ENCODE assay signal across 20 mouse cellular contexts in the genomic region with DNA sequence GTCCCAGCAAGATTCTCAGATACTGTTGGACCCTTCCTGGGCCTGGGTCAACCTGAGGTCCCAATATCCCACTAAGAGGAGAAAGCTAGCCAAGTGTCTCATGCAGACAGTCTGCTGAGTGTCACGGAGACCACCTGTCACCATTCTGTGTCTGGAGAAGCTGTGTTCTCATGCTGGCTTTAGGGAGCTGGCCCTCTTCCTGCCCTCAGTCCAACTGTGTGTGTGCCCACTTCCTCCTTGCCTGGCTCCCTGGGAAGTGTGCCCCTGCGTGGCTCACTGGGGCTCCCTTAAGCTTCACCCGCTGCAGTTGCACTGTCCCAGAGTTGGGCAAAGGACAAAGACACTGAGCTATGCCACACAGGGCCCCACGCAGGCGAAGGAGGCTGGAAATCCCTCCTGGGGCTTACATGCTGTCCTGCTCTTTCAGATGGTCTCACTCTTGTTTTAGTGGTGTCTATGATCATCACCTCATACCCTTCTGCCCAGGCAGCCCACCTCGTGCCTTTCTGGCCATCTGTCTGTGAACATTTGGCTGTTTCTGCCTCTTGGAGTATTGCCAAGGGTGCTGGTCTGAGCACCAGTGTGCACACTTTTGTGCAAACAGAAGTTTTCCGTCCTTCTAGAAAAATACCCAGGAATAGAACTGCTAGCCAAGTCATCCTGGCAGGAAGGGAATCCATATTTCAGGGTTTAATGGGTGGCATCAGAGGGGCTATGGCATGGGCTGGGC. TPM values are rescaled to one million over a fixed set of nuclear protein-coding genes. Genes with fewer than 3 reads are reported as not detected.
DNase-seq lines count a peak whose midpoint lies in the region; ATAC-seq and TF ChIP-seq lines count a peak whose summit lies in the region.
"Had no signal": no experiment of that assay in that cellular context is flagged by ENCODE, and none has a peak within 500 bp of the region (broad histone marks: within the 10 kb centered on the region; RNA-seq: fewer than 3 reads in every experiment).

No protein-coding gene starts in this region.

- no peak for ATAC-seq in cerebellum, adult (ENCODE audit: insufficient number of reproducible peaks, low FRiP score, low TSS enrichment)
- peak; percentile 12; the same call in 1 of the 2 replicates for ATAC-seq in hindbrain, embryonic 15.5 days (ENCODE audit: low FRiP score, low read depth)
- no peak for ATAC-seq in hindbrain, embryonic 11.5 days (ENCODE audit: low FRiP score)
- ATAC-seq: intestine, postnatal 0 days had no signal

- no peak overlapping the region for H3K4me2 ChIP-seq in hindbrain, embryonic 15.5 days
- no peak overlapping the region for H3K4me2 ChIP-seq in hindbrain, embryonic 11.5 days (replicated peaks; ENCODE audit: low read depth, low read length)
- H3K4me2 ChIP-seq: heart, embryonic 12.5 days; midbrain, embryonic 12.5 days had no signal

- H3K36me3 ChIP-seq in hindbrain, embryonic 15.5 days = no peaks in the 10 kb centered on the region
- no peaks in the 10 kb centered on the region for H3K36me3 ChIP-seq in hindbrain, embryonic 11.5 days (ENCODE audit: control insufficient read depth, insufficient read depth, low read length)
- no peaks in the 10 kb centered on the region for H3K36me3 ChIP-seq in embryonic facial prominence, embryonic 10.5 days (replicated peaks)
- H3K36me3 ChIP-seq: heart, embryonic 12.5 days; midbrain, embryonic 12.5 days had no signal

- no peaks in the 10 kb centered on the region; the same call in 1 of the 2 replicates for H3K4me1 ChIP-seq in hindbrain, embryonic 15.5 days (replicated peaks)
- H3K4me1 ChIP-seq in hindbrain, embryonic 11.5 days (replicated peaks; ENCODE audit: control insufficient read depth, insufficient read depth, low read length) = no peaks in the 10 kb centered on the region
- peaks cover 6% of the 10 kb centered on the region for H3K4me1 ChIP-seq in cerebellum, adult 2 months (ENCODE audit: control insufficient read depth, insufficient read depth, low read length)
- H3K4me1 ChIP-seq in embryonic facial prominence, embryonic 10.5 days = peaks cover 6% of the 10 kb centered on the region
- H3K4me1 ChIP-seq: midbrain, embryonic 12.5 days had no signal

- H3K27ac ChIP-seq in hindbrain, embryonic 15.5 days (replicated peaks) = peak overlapping the region; percentile 31; the same call in 1 of the 2 replicates
- H3K27ac ChIP-seq in hindbrain, embryonic 11.5 days (ENCODE audit: low read depth, low read length) = no peak overlapping the region
- H3K27ac ChIP-seq in cerebellum, adult 2 months (ENCODE audit: insufficient read depth, low read length) = no peak overlapping the region
- H3K27ac ChIP-seq in embryonic facial prominence, embryonic 10.5 days (replicated peaks) = peak overlapping the region; percentile 25; the same call in 1 of the 2 replicates
- H3K27ac ChIP-seq: layer of hippocampus, adult 2 months; liver, embryonic 14.5 days; midbrain, embryonic 12.5 days had no signal

- H3K4me3 ChIP-seq in hindbrain, embryonic 15.5 days = no peak overlapping the region
- H3K4me3 ChIP-seq in hindbrain, embryonic 11.5 days (ENCODE audit: low read depth, low read length) = no peak overlapping the region
- no peak overlapping the region for H3K4me3 ChIP-seq in cerebellum, adult 2 months (replicated peaks; ENCODE audit: insufficient read depth, low read depth, low read length)
- no peak overlapping the region for H3K4me3 ChIP-seq in embryonic facial prominence, embryonic 10.5 days
- H3K4me3 ChIP-seq: erythroblast, embryonic 14.5 days; heart, embryonic 12.5 days; layer of hippocampus, adult 2 months; midbrain, embryonic 12.5 days; myocyte had no signal

- H3K9ac ChIP-seq in hindbrain, embryonic 15.5 days = no peak overlapping the region
- H3K9ac ChIP-seq in hindbrain, embryonic 11.5 days (ENCODE audit: low read depth, low read length) = no peak overlapping the region
- H3K9ac ChIP-seq: heart, embryonic 12.5 days; liver, embryonic 14.5 days; midbrain, embryonic 12.5 days had no signal

- no peaks in the 10 kb centered on the region for H3K9me3 ChIP-seq in hindbrain, embryonic 15.5 days
- no peaks in the 10 kb centered on the region for H3K9me3 ChIP-seq in hindbrain, embryonic 11.5 days (ENCODE audit: control insufficient read depth, low read length)
- no peaks in the 10 kb centered on the region for H3K9me3 ChIP-seq in embryonic facial prominence, embryonic 10.5 days
- H3K9me3 ChIP-seq: heart, embryonic 12.5 days; midbrain, embryonic 12.5 days had no signal

- TF ChIP-seq CTCF in cerebellum, adult 2 months (IDR thresholded peaks at IDR 0.05; ENCODE audit: borderline replicate concordance, insufficient read depth, low read depth, low read length) = no peak

- DNase-seq in cerebellum, adult 11 months = peak; percentile 26
- no peak for DNase-seq in hindbrain, embryonic 11.5 days (ENCODE audit: low spot score)
- peak; percentile 37 to 49 for DNase-seq in cerebellum, adult 2 months
- DNase-seq in embryonic facial prominence, embryonic 10.5 days (ENCODE audit: low spot score) = no peak
- DNase-seq in kidney, adult 9 months = no peak
- no peak for DNase-seq in natural killer cell, adult 2 months (ENCODE audit: low spot score in 2 of 2)
- DNase-seq: gastrocnemius, postnatal 14 days; heart, postnatal 4 days; kidney, postnatal 10 days had no signal

- WGBS in hindbrain, embryonic 15.5 days = 61% methylated on average over 7 of the region's 7 CpGs
- WGBS in hindbrain, embryonic 11.5 days = 83% methylated on average over 7 of the region's 7 CpGs
- 22% methylated on average over 7 of the region's 7 CpGs for WGBS in cerebellum, adult 2 months
- 83% methylated on average over 7 of the region's 7 CpGs for WGBS in embryonic facial prominence, embryonic 10.5 days

- no peaks in the 10 kb centered on the region for H3K27me3 ChIP-seq in hindbrain, embryonic 15.5 days
- no peaks in the 10 kb centered on the region for H3K27me3 ChIP-seq in hindbrain, embryonic 11.5 days (ENCODE audit: control insufficient read depth, insufficient read depth, low read length)
- H3K27me3 ChIP-seq in cerebellum, adult 2 months (ENCODE audit: control insufficient read depth, insufficient read depth, low read length) = no peaks in the 10 kb centered on the region
- no peaks in the 10 kb centered on the region for H3K27me3 ChIP-seq in embryonic facial prominence, embryonic 10.5 days (replicated peaks; ENCODE audit: low read depth, poor library complexity, severe bottlenecking)
- H3K27me3 ChIP-seq: heart, embryonic 12.5 days had no signal

- no peak for TF ChIP-seq POLR2A in cerebellum, adult 2 months (IDR thresholded peaks at IDR 0.05; ENCODE audit: borderline replicate concordance, insufficient read depth, low read length)

RNA-seq across cellular contexts. Expression of a gene that starts 13.0 kb away (rescaled TPM):
- 18.6 and 18.7 TPM in 2 replicates for polyA plus RNA-seq in hindbrain, embryonic 15.5 days (2015; fragmentation: Nextera tagmentation; extraction: Ambion mirVana)
- 11.4 and 16.2 TPM in 2 replicates for polyA plus RNA-seq in hindbrain, embryonic 11.5 days (2014; fragmentation: Nextera tagmentation; extraction: Ambion mirVana)
- polyA plus RNA-seq in cerebellum, adult 2 months (2012; rRNA removed) = 29.3 and 29.8 TPM in 2 replicates
- polyA plus RNA-seq in embryonic facial prominence, embryonic 10.5 days (2016; fragmentation: Nextera tagmentation; extraction: Ambion mirVana) = 9.5 and 10.6 TPM in 2 replicates

RNA-seq across cellular contexts. Expression of a gene that starts 31.1 kb away (rescaled TPM):
- polyA plus RNA-seq in hindbrain, embryonic 15.5 days (2015; fragmentation: Nextera tagmentation; extraction: Ambion mirVana) = not detected in 2 replicates
- polyA plus RNA-seq in hindbrain, embryonic 11.5 days (2014; fragmentation: Nextera tagmentation; extraction: Ambion mirVana) = not detected in 2 replicates
- not detected in 2 replicates for polyA plus RNA-seq in cerebellum, adult 2 months (2012; rRNA removed)
- polyA plus RNA-seq in embryonic facial prominence, embryonic 10.5 days (2016; fragmentation: Nextera tagmentation; extraction: Ambion mirVana) = not detected in 2 replicates
- polyA plus RNA-seq: erythroblast, embryonic 14.5 days; frontal cortex, adult 2 months; heart, embryonic 12.5 days; intestine, postnatal 0 days; limb, embryonic 11.5 days; liver, embryonic 14.5 days; midbrain, embryonic 12.5 days; myocyte had no signal

Comparison
In these comparisons a context has a peak if more than half of its experiments do, and no peak if none do; other contexts are left out.
1. H3K27ac ChIP-seq: peak in hindbrain, embryonic 15.5 days (single experiment) and embryonic facial prominence, embryonic 10.5 days (single experiment); none in hindbrain, embryonic 11.5 days (single experiment) and cerebellum, adult 2 months (single experiment).
2. DNase-seq: peak in cerebellum, adult 11 months (single experiment) and cerebellum, adult 2 months (2 of 2); none in hindbrain, embryonic 11.5 days (single experiment), embryonic facial prominence, embryonic 10.5 days (single experiment), kidney, adult 9 months (single experiment) and natural killer cell, adult 2 months (0 of 2).